Mouse (Mus musculus) embryonic fibroblast, embryonic 13.5 days (primary cell): ENCODE data around the gene Ldb1. TPM values are rescaled to one million over a fixed set of nuclear protein-coding genes. Genes with fewer than 3 reads are reported as not detected.
"Not testable (repeated sequence)": the region's sequence is repeated elsewhere in the genome, so short reads cannot be mapped to it uniquely, and the experiment has no call there.

Source experiments
- H3K27ac ChIP-seq: 2 replicates; pipeline ENCODE4 v1.5.1; 2012; ENCODE audit warnings: low read length, control low read depth, inconsistent platforms; ENCODE audit not compliant: insufficient read depth
- H3K4me1 ChIP-seq: 2 replicates; pipeline ENCODE4 v1.6.1; 2011; ENCODE audit warnings: low read length; ENCODE audit not compliant: control insufficient read depth, insufficient read depth
- H3K4me3 ChIP-seq: 2 replicates; pipeline ENCODE4 v1.5.1; 2011; ENCODE audit warnings: mild to moderate bottlenecking, control low read depth, low read length; ENCODE audit not compliant: insufficient read depth
- CTCF ChIP-seq: IDR thresholded peaks from 2 replicates; pipeline ENCODE4 v1.5.1; 2011; ENCODE audit warnings: mild to moderate bottlenecking, control low read depth, low read length, moderate library complexity, borderline replicate concordance; ENCODE audit not compliant: insufficient read depth
- POLR2A ChIP-seq: IDR thresholded peaks from 2 replicates; pipeline ENCODE4 v1.6.1; 2011; ENCODE audit warnings: low read depth, mild to moderate bottlenecking, control low read depth, low read length, moderate library complexity
- polyA plus RNA-seq: library from polyadenylated mRNA; stranded (reverse); fragments of >200 nt; gene quantifications from 2 replicates; pipeline ENCODE4 v1.2.4, GENCODE M21; 2011; ENCODE audit warnings: low read depth; ENCODE audit not compliant: missing spikeins, insufficient read length

Ldb1 gene
- polyA plus RNA-seq, 1 experiment: 124 TPM

GRCm38 (mm10) chr19:46002279-46002678 is 42.7 kb downstream of the Ldb1 start:
- H3K4me3 ChIP-seq: no peak overlapping the region

DNA sequence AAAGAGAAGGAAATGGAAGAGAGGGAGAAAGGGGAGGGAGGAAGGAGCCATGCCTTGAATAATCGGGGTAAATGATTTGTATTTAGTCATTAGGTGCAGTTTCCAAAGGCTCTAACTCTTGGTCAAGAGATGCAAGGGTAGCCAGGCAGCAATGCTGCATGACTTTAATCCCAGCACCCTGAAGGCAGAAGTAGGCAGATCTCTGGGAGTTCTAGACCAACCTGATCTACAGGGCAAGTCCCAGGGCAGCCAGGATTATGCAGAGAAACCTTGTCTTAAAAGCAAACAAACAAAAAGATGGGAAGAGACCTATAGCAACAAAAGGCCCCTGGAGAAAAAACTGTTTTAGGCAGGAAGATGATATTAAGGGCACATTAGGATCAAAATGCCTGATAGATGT is 45.6 kb downstream of the Ldb1 start:
- no peak for TF ChIP-seq CTCF
- Histone ChIP-seq H3K4me1 (0 out of 2 replicates have a peak, but pooled peaks cover 5% of the 10 kb centered on the region), H3K4me3 (no peak overlapping the region), H3K27ac (no peak overlapping the region)

More at GRCm38 (mm10) chr19:46002279-46002678, 42.7 kb downstream of the Ldb1 start:
- Histone ChIP-seq H3K4me1 (0 out of 2 replicates have a peak, but pooled peaks cover 5% of the 10 kb centered on the region), H3K27ac (no peak overlapping the region)
- TF ChIP-seq CTCF (no peak), POLR2A (no peak)

DNA sequence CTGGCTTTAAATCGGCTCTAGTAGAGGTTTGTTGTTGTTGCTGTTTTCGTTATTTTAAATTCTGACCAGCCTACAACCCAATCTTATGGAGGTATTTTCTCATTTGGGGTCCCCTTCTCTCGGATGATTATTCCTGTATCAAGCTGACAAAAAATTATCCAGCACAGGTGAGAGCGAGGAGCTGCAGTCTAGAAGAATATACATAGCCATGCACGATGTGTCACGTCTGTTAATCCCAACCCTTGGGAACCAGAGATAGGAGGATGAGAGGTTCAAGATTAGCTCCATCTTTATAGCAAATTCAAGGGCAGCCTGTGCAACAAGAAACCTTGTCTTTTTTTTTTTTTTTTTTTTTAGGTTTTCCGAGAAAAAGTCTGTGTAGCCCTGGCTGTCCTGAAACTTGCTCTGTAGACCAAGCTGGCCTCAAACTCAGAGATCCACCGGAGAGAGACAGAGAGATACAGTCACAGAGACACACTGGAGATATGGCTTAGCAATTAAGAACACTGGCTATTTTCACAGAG is 46.3 kb downstream of the Ldb1 start:
- Histone ChIP-seq H3K4me3 (peak overlapping the region; percentile 35), H3K4me1 (no peaks in the 10 kb centered on the region), H3K27ac (no peak overlapping the region)
- TF ChIP-seq CTCF (no peak), POLR2A (peak; percentile 3; the same call in 1 of the 2 replicates)

DNA sequence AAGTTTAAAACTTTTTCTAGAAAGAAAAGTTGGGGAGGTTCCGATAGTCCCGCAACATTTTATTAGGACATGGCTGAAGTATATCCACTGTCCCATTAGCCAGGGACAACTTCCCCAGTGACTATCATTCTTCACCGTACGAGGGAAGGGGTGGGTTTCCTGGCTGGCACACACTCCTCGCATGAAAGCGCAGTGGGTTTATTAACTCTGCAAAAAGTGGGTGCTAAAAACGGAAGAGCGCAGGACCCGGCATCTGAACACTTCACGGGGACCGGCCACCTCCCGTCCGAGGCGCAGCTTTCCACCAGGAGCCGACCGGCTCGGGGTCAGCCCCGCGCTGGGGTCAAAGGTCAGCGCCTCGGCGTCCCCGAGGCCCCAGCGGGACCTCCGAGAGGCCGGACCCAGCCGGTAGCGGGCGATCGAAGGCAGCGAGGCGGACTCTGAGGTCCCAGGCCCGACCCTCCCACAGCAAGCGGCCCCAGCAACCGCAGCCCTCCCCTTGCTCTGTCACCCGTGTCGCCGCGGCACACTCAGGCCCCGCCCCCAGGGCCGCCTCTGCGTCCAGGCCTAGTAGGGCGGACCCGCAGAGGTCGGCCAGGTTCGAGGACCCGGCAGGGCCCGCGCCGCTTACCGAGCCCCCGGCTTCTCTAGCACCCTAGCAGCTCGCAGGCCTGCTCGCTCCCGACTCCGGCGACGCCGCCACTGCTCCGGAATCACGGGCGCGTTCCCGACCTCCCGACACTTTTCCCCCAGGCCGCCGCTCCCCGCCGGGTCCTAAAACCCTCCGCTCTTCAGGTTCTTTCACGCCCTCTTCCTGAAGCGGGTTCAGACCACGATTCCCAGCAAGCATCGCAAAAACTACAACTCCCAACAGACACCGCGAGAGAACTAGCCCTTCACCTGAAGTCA is 47.0 kb downstream of the Ldb1 start, which contains the start of gene Armh3:
Gene Armh3, minus strand, starts transcription at position 704 of the 909 bp plus-strand sequence.
- peak within 1 kb of the TSS; percentile 76 for H3K27ac ChIP-seq
- peak within 1 kb of the TSS; percentile 55 for H3K4me3 ChIP-seq
- TF ChIP-seq CTCF: no peak
- TF ChIP-seq POLR2A: peak; percentile 52
- no peaks in the 10 kb centered on the region for H3K4me1 ChIP-seq

GRCm38 (mm10) chr19:45997365-45997764 is 47.6 kb downstream of the Ldb1 start:
- Histone ChIP-seq H3K4me1 (no peaks in the 10 kb centered on the region), H3K4me3 (peak overlapping the region; percentile 55), H3K27ac (no peak overlapping the region)
- TF ChIP-seq CTCF (no peak), POLR2A (no peak)

GRCm38 (mm10) chr19:45993981-45994737 is 50.9 kb downstream of the Ldb1 start:
- Histone ChIP-seq H3K4me1 (no peaks in the 10 kb centered on the region), H3K27ac (no peak overlapping the region), H3K4me3 (no peak overlapping the region)
- TF ChIP-seq POLR2A (no peak), CTCF (no peak)

DNA sequence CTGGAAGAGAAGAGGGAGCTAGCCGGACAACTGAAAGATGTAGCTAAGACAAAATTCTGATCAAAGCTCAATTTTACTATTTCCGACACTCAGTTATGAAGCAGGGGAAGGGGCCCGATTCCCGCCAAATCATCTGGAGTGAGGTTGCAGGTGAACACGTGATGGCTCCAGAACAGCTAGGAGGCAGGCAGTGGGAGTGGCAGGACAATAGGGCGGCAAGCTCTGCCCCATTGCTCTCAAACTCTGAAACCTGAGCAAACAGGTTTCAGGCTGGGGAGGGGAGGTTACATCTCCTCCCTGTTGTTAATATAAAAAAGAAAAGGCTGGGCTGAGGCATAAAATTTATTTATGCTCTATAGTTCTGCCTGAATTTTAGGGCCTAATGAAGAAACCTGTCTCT is 51.6 kb downstream of the Ldb1 start:
- H3K27ac ChIP-seq, H3K4me1 ChIP-seq, H3K4me3 ChIP-seq: not testable (repeated sequence)

GRCm38 (mm10) chr19:45991171-45991570 is 53.8 kb downstream of the Ldb1 start:
- TF ChIP-seq POLR2A (no peak), CTCF (no peak)
- H3K27ac ChIP-seq: no peak overlapping the region
- H3K4me3 ChIP-seq: no peak overlapping the region
- no peaks in the 10 kb centered on the region for H3K4me1 ChIP-seq

DNA sequence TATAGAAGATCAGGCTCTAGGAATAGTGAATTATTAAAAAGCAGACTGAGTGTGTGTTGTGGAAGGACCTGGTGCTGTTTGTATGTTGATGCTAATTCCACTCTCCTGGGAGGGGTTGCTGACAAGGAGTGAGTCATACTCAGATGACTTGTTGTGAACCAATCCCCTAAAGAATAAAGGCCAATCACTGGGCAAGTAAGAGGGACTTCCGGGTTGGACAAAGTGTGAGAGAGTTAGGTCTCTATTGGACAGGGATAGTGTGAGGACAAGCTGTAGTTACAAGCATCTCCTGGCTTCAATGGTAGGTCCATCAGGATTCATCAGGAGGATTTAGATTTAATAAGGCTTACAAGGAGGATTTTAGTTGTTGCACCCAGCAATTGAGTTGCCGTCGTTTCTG is 56.8 kb downstream of the Ldb1 start:
- TF ChIP-seq POLR2A (no peak), CTCF (no peak)
- no peaks in the 10 kb centered on the region for H3K4me1 ChIP-seq
- H3K27ac ChIP-seq: no peak overlapping the region
- no peak overlapping the region for H3K4me3 ChIP-seq
